Mouse (Mus musculus) intestine, embryonic 14.5 days (tissue): ENCODE measurements around the gene Lpar2. TPM values are rescaled to one million over a fixed set of nuclear protein-coding genes. Genes with fewer than 3 reads are reported as not detected.

ENCODE experiments used
- ATAC-seq: fragments of 200-750 bp; cut with Nextera tagmentation; replicated peaks from 2 replicates; pipeline ENCODE4 v1.8.0; 2017; ENCODE audit warnings: low read depth, moderate number of reproducible peaks, moderate TSS enrichment, moderate library complexity; ENCODE audit not compliant: low FRiP score, low TSS enrichment
- DNase-seq: peaks from one replicate; pipeline ENCODE4 v3.0.0-alpha.2; 2018; ENCODE audit warnings: low spot score
- H3K27ac ChIP-seq: fragments of 300-500 bp; sonication (generic); 2 replicates; pipeline ENCODE4 v1.5.1; 2014; ENCODE audit warnings: low read depth, mild to moderate bottlenecking, control low read depth
- H3K27me3 ChIP-seq: fragments of 300-500 bp; sonication (generic); replicated peaks from 2 replicates; pipeline ENCODE4 v1.6.1; 2014; ENCODE audit warnings: low read length, control low read depth; ENCODE audit not compliant: control insufficient read depth, insufficient read depth
- H3K36me3 ChIP-seq: fragments of 300-500 bp; sonication (generic); 2 replicates; pipeline ENCODE4 v1.6.1; 2014; ENCODE audit warnings: low read length, control low read depth; ENCODE audit not compliant: control insufficient read depth, insufficient read depth
- H3K4me1 ChIP-seq: fragments of 300-500 bp; sonication (generic); replicated peaks from 2 replicates; pipeline ENCODE4 v1.6.1; 2014; ENCODE audit warnings: low read length, control low read depth, mixed read lengths; ENCODE audit not compliant: control insufficient read depth, insufficient read depth
- H3K4me2 ChIP-seq: fragments of 300-500 bp; sonication (generic); 2 replicates; pipeline ENCODE4 v1.6.1; 2014; ENCODE audit warnings: low read length
- H3K4me3 ChIP-seq: fragments of 300-500 bp; sonication (generic); 2 replicates; pipeline ENCODE4 v1.5.1; 2014; ENCODE audit warnings: low read depth, low read length, control low read depth, mixed read lengths
- H3K9ac ChIP-seq: fragments of 300-500 bp; sonication (generic); 2 replicates; pipeline ENCODE4 v1.6.1; 2014; ENCODE audit warnings: mild to moderate bottlenecking, low read length
- H3K9me3 ChIP-seq: fragments of 300-500 bp; sonication (generic); 2 replicates; pipeline ENCODE4 v1.6.1; 2016; ENCODE audit warnings: low read length, control low read depth; ENCODE audit not compliant: control insufficient read depth
- WGBS: fragments of 180-500 bp; shearing (Covaris S2); extraction: QIAGEN DNeasy Blood & Tissue Kit; methylation state at CpG from one replicate; pipeline ENCODE4 v1.1.7; 2014; 5-methylcytosine and 5-hydroxymethylcytosine counted together
- polyA plus RNA-seq: library from polyadenylated mRNA; unstranded; fragments of >200 nt; fragmentation: Nextera tagmentation; extraction: Ambion mirVana; gene quantifications from 2 replicates; pipeline ENCODE4 v1.2.1, GENCODE M21; 2014

Lpar2 gene
- polyA plus RNA-seq, 1 experiment from 2014 or later = 1.0 TPM

DNA sequence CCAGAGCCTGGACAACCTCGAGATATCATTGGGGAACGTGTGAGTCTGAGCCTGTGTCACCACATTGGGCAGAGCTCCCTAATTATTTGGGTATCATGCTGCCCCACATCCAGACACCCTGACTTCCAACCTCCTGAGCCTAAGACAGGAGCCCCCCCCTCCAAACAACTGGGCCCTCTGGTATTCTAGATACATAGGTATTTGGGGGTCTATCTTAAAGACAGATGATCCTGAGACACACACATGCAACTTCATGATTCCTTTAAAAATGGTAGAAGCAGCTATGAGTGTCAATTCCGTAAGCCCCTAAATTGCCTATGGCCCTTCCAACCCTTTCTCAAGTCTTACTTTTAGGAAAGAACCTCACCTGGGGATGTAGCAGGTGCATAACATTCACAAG lies 12.4 kb upstream of the Lpar2 start:
- WGBS = 46% methylated on average over 3 of the region's 3 CpGs
- peaks cover 40% of the 10 kb centered on the region for H3K36me3 ChIP-seq
- DNase-seq = no peak
- no peak for ATAC-seq
- H3K9me3 ChIP-seq = no peaks in the 10 kb centered on the region
- H3K4me3 ChIP-seq = no peak overlapping the region
- peaks cover 6% of the 10 kb centered on the region; the same call in 1 of the 2 replicates for H3K4me1 ChIP-seq
- no peak overlapping the region for H3K9ac ChIP-seq
- no peaks in the 10 kb centered on the region for H3K27me3 ChIP-seq
- no peak overlapping the region for H3K4me2 ChIP-seq
- H3K27ac ChIP-seq = no peak overlapping the region

DNA sequence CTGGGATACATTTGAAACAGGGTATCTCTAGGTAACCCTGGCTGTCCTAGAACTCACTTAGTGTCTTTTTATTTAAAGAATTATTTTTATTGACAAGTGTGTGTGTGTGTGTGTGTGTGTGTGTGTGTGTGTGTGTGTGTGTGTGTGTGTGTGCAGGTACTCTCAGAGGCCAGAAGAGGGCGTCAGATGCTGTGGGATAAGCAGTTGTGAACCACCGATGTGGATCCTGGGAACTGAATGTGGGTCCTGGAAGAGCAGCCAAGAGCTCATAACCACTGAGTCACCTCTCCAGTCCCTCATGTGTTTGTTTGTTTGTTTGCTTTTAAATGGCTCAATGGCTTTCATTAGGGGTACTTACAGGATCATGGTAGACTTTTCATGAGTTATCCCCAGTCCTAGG lies 7.3 kb upstream of the Lpar2 start:
- no peak for DNase-seq
- Histone ChIP-seq H3K4me2 (no peak overlapping the region), H3K9ac (no peak overlapping the region), H3K4me3 (no peak overlapping the region), H3K4me1 (no peaks in the 10 kb centered on the region), H3K36me3 (peaks cover 27% of the 10 kb centered on the region), H3K27ac (no peak overlapping the region), H3K9me3 (no peaks in the 10 kb centered on the region), H3K27me3 (no peaks in the 10 kb centered on the region)
- WGBS = 85% methylated on average over 2 of the region's 2 CpGs
- no peak for ATAC-seq

DNA sequence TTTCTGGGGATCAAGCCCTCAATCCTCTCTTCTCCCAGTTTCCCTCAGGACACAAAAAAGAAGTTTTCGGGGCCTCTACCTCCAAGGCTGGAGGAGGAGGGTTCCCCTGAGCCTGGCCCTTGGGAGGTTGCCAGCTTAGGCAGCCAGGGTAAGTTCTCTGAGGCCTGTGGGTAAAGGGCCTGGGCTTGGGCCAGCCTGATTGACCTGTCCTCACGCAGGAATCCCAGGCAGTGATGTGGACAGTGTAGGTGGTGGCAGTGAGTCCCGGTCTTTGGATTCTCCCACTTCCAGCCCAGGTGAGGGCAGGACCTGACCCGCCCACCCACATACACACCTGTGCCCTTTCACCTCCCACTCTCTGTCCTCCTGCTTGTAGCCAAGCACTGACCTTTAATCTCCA lies 6.8 kb upstream of the Lpar2 start:
- WGBS = 85% methylated on average over 4 of the region's 4 CpGs
- H3K9me3 ChIP-seq = no peaks in the 10 kb centered on the region

GRCm38 (mm10) chr8:69820466-69820865 lies 1.8 kb upstream of the Lpar2 start:
- H3K27me3 ChIP-seq = no peaks in the 10 kb centered on the region
- no peak overlapping the region for H3K4me2 ChIP-seq
- no peaks in the 10 kb centered on the region for H3K9me3 ChIP-seq
- WGBS = 78% methylated on average over 9 of the region's 9 CpGs
- no peak overlapping the region for H3K27ac ChIP-seq
- ATAC-seq (no peak), DNase-seq (no peak)
- H3K4me1 ChIP-seq = peaks cover 19% of the 10 kb centered on the region; the same call in 1 of the 2 replicates
- H3K36me3 ChIP-seq = peaks cover 17% of the 10 kb centered on the region; the same call in 1 of the 2 replicates
- no peak overlapping the region for H3K9ac ChIP-seq
- H3K4me3 ChIP-seq = no peak overlapping the region

More for the DNA sequence above, 6.8 kb upstream of the Lpar2 start:
- no peak overlapping the region for H3K4me2 ChIP-seq
- DNase-seq = no peak
- H3K27ac ChIP-seq = no peak overlapping the region
- ATAC-seq = no peak
- H3K36me3 ChIP-seq = peaks cover 27% of the 10 kb centered on the region
- no peaks in the 10 kb centered on the region for H3K27me3 ChIP-seq
- no peak overlapping the region for H3K4me3 ChIP-seq
- no peak overlapping the region for H3K9ac ChIP-seq
- no peaks in the 10 kb centered on the region for H3K4me1 ChIP-seq

DNA sequence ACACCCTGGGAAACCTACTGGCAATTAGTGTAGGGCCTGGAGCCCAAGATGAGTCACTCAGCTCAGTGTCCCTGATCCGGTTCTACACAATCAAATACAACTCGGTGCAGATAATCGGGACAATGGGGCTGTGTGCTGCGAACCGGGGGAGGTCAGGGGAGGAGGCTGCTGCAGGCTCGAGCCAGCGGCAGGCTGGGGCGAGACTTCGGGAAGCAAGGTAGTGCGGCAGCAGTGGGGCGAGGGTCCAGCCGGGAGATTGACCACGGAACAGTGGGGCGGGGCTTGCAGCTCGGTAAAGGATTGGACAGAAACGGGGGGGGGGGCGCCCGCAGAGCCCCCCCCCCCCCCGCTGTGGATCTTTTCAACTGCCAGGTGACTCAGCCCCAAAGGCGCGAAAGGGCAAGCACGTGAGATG lies 251 bp upstream of the Lpar2 start:
- Histone ChIP-seq H3K9me3 (no peaks in the 10 kb centered on the region), H3K27ac (peak overlapping the region; percentile 5; the same call in 1 of the 2 replicates), H3K4me3 (peak overlapping the region; percentile 59), H3K36me3 (peaks cover 26% of the 10 kb centered on the region), H3K9ac (peak overlapping the region; percentile 66), H3K4me1 (peaks cover 19% of the 10 kb centered on the region; the same call in 1 of the 2 replicates), H3K4me2 (peak overlapping the region; percentile 73), H3K27me3 (no peaks in the 10 kb centered on the region)
- under 1% methylated on average over 11 of the region's 22 CpGs for WGBS
- ATAC-seq (peak; percentile 73), DNase-seq (peak; percentile 78)

GRCm38 (mm10) chr8:69826371-69826770 lies 4.1 kb downstream of the Lpar2 start:
- 92% methylated on average over 12 of the region's 12 CpGs for WGBS
- ATAC-seq = no peak

DNA sequence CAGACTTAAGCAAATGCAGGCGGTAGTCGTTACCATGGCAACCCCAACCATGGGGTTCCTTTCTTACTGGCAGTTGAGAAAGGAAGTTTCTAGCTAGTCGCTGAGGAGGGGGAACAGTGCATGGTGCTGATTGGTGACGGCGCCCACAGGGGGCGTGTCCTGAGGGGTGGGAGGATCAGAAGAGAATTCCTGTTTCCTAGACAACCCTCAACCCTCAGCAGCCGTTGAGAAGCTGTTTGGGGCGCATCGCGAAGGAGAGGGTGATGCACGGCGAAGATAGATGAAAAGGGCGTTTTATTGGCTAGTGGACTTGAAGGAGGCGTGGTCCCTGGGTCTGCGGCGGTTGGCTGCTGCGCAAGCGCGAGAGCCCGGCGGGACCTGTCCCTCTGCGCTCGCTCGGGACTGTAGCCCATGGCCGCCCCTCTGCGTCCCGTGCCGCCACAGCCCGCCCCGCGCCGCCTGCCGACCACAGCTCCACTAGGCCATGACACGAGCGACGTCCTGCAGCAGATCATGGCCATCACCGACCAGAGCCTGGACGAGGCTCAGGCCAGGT lies 10.1 kb downstream of the Lpar2 start, which contains the start of gene Pbx4:
Gene Pbx4, plus strand, starts transcription at position 194 of the 556 bp plus-strand sequence.
- H3K36me3 ChIP-seq = peaks cover 7% of the 10 kb centered on the region
- DNase-seq = peak; percentile 90
- H3K4me3 ChIP-seq = peak within 1 kb of the TSS; percentile 50
- H3K27ac ChIP-seq = peak within 1 kb of the TSS; percentile 34; the same call in 1 of the 2 replicates
- H3K4me2 ChIP-seq = peak within 1 kb of the TSS; percentile 73
- under 1% methylated on average over 34 of the region's 38 CpGs for WGBS
- peak; percentile 96 for ATAC-seq
- H3K4me1 ChIP-seq = peaks cover 7% of the 10 kb centered on the region; the same call in 1 of the 2 replicates
- H3K9ac ChIP-seq = peak within 1 kb of the TSS; percentile 41
- no peaks in the 10 kb centered on the region for H3K27me3 ChIP-seq
- no peaks in the 10 kb centered on the region for H3K9me3 ChIP-seq

More at GRCm38 (mm10) chr8:69826371-69826770, 4.1 kb downstream of the Lpar2 start:
- Histone ChIP-seq H3K4me1 (peaks cover 19% of the 10 kb centered on the region; the same call in 1 of the 2 replicates), H3K27me3 (no peaks in the 10 kb centered on the region), H3K27ac (no peak overlapping the region), H3K4me2 (no peak overlapping the region), H3K9me3 (no peaks in the 10 kb centered on the region), H3K4me3 (no peak overlapping the region), H3K9ac (no peak overlapping the region), H3K36me3 (peaks cover 27% of the 10 kb centered on the region)
- DNase-seq = no peak

GRCm38 (mm10) chr8:69837057-69837682 lies 14.9 kb downstream of the Lpar2 start:
- Histone ChIP-seq H3K4me1 (peaks cover 4% of the 10 kb centered on the region; the same call in 1 of the 2 replicates), H3K4me3 (no peak overlapping the region), H3K4me2 (no peak overlapping the region), H3K27me3 (no peaks in the 10 kb centered on the region), H3K9me3 (no peaks in the 10 kb centered on the region), H3K27ac (no peak overlapping the region), H3K9ac (no peak overlapping the region), H3K36me3 (no peaks in the 10 kb centered on the region)
- 66% methylated on average over 8 of the region's 8 CpGs for WGBS
- no peak for DNase-seq
- no peak for ATAC-seq
